Mouse (Mus musculus): Measurements from ENCODE around the gene Gm9195.

The Gm9195 gene

GRCm38 (mm10) chr14:72491738-72492137 is at the start of gene Gm9195:
Gene Gm9195 (minus strand): TSS chr14:72491838.
- no peak for DNase-seq (ENCODE audit: low read depth)

GRCm38 (mm10) chr14:72536392-72537017 is 44.9 kb upstream of the Gm9195 start:
- DNase-seq (ENCODE audit: low read depth): no peak

- no peak for DNase-seq (ENCODE audit: low read depth)
Measured at GRCm38 (mm10) chr14:72533862-72534261, 42.2 kb upstream of the Gm9195 start.

- DNase-seq (ENCODE audit: low read depth): peak; percentile 31
Measured at GRCm38 (mm10) chr14:72532028-72532917, 40.6 kb upstream of the Gm9195 start.

- no peak for DNase-seq (ENCODE audit: low read depth)
Measured at GRCm38 (mm10) chr14:72527126-72527525, 35.5 kb upstream of the Gm9195 start.

- DNase-seq (ENCODE audit: low read depth): no peak
Measured at GRCm38 (mm10) chr14:72519561-72519960, 27.9 kb upstream of the Gm9195 start.

GRCm38 (mm10) chr14:72518786-72519185 is 27.1 kb upstream of the Gm9195 start:
- no peak for DNase-seq (ENCODE audit: low read depth)

- no peak for DNase-seq (ENCODE audit: low read depth)
Measured at GRCm38 (mm10) chr14:72516376-72516775, 24.7 kb upstream of the Gm9195 start.

GRCm38 (mm10) chr14:72506723-72507420 is 15.2 kb upstream of the Gm9195 start:
- no peak for DNase-seq (ENCODE audit: low read depth)

GRCm38 (mm10) chr14:72506018-72506722 is 14.5 kb upstream of the Gm9195 start:
- DNase-seq (ENCODE audit: low read depth): no peak

GRCm38 (mm10) chr14:72504985-72505384 is 13.3 kb upstream of the Gm9195 start:
- DNase-seq (ENCODE audit: low read depth): peak; percentile 16

GRCm38 (mm10) chr14:72503241-72503640 is 11.6 kb upstream of the Gm9195 start:
- no peak for DNase-seq (ENCODE audit: low read depth)

- DNase-seq (ENCODE audit: low read depth): no peak
Measured at GRCm38 (mm10) chr14:72493775-72494174, 2.1 kb upstream of the Gm9195 start.

GRCm38 (mm10) chr14:72490367-72490766 is 1.3 kb downstream of the Gm9195 start:
- DNase-seq (ENCODE audit: low read depth): no peak

- DNase-seq (ENCODE audit: low read depth): no peak
Measured at GRCm38 (mm10) chr14:72474501-72474900, 17.1 kb downstream of the Gm9195 start.

- no peak for DNase-seq (ENCODE audit: low read depth)
Measured at GRCm38 (mm10) chr14:72468429-72468828, 23.2 kb downstream of the Gm9195 start.

- DNase-seq (ENCODE audit: low read depth): no peak
Measured at GRCm38 (mm10) chr14:72466384-72466783, 25.3 kb downstream of the Gm9195 start.

- no peak for DNase-seq (ENCODE audit: low read depth)
Measured at GRCm38 (mm10) chr14:72461591-72461990, 30.0 kb downstream of the Gm9195 start.

- DNase-seq (ENCODE audit: low read depth): no peak
Measured at GRCm38 (mm10) chr14:72460291-72460690, 31.3 kb downstream of the Gm9195 start.

GRCm38 (mm10) chr14:72458930-72459329 is 32.7 kb downstream of the Gm9195 start:
- no peak for DNase-seq (ENCODE audit: low read depth)

- peak; percentile 28 for DNase-seq (ENCODE audit: low read depth)
Measured at GRCm38 (mm10) chr14:72447141-72448091, 44.2 kb downstream of the Gm9195 start.
